Mouse (Mus musculus): ENCODE data around the gene Gm8247.
"Not testable (repeated sequence)": the region's sequence is repeated elsewhere in the genome, so short reads cannot be mapped to it uniquely, and the experiment has no call there.

GRCm38 (mm10) chr14:44627737-44628136, 44.8 kb downstream of the Gm8247 start, which contains the start of gene Gm5624:
- TF ChIP-seq CTCF (IDR thresholded peaks at IDR 0.05; ENCODE audit: extremely low read depth, insufficient read depth, insufficient read length, insufficient replicate concordance); POLR2A (IDR thresholded peaks at IDR 0.05; ENCODE audit: low read depth, low read length): not testable (repeated sequence)

Data from spleen, adult 2 months (tissue).